ENCODE assay signal across 9 mouse cellular contexts in the genomic region with DNA sequence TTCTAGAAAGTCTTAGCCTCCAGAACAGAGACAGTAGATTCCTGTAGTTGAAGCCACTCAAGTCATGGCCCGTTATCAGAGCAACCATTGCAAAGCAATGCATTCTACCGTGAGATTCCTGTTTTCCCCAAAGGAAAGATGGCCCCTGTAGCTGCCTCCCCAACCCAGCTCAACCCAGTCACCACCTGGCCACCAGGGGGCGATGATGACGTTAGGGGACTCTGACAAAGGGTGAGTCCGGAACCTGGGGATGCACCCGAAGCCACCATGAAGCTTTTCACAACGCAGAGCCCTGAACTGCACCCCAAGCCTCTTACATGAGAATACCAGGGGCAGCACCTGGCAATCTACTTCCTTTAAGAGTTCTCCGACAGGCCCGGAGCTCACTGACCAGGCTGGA.
DNase-seq lines count a peak whose midpoint lies in the region; TF ChIP-seq lines count a peak whose summit lies in the region.
"Had no signal": no experiment of that assay in that cellular context is flagged by ENCODE, and none has a peak within 500 bp of the region (broad histone marks: within the 10 kb centered on the region; RNA-seq: fewer than 3 reads in every experiment).

No protein-coding gene starts in this region.

- H3K27ac ChIP-seq in embryonic fibroblast, embryonic 13.5 days (ENCODE audit: insufficient read depth, low read length): no peak overlapping the region

- peak; percentile 5 for DNase-seq in cerebellum, adult 9-10 months
- DNase-seq in cerebellum, adult 9-11 months: no peak
- DNase-seq in ovary, postnatal 14 days (ENCODE audit: low spot score): peak; percentile 15
- no peak for DNase-seq in ovary, adult 18-20 months (ENCODE audit: low spot score)
- peak; percentile 54 for DNase-seq in lung, postnatal 25 days (ENCODE audit: low spot score)
- DNase-seq in thymus, postnatal 36 days: peak; percentile 76 to 81
- no peak for DNase-seq in left cerebral cortex, adult 9 months (ENCODE audit: low spot score in 2 of 2)

- TF ChIP-seq CTCF in embryonic fibroblast, embryonic 13.5 days (IDR thresholded peaks at IDR 0.05; ENCODE audit: borderline replicate concordance, insufficient read depth, low read length): peak; percentile 30; the same call in 1 of the 2 replicates

- no peaks in the 10 kb centered on the region for H3K4me1 ChIP-seq in embryonic fibroblast, embryonic 13.5 days (ENCODE audit: control insufficient read depth, insufficient read depth, low read length)

- TF ChIP-seq POLR2A in embryonic fibroblast, embryonic 13.5 days (IDR thresholded peaks at IDR 0.05; ENCODE audit: low read depth, low read length): no peak

- H3K4me3 ChIP-seq in embryonic fibroblast, embryonic 13.5 days (ENCODE audit: insufficient read depth, low read length): no peak overlapping the region
- H3K4me3 ChIP-seq: myocyte had no signal

Comparison
In these comparisons a context has a peak if more than half of its experiments do, and no peak if none do; other contexts are left out.
1. DNase-seq: peak in cerebellum, adult 9-10 months (single experiment), ovary, postnatal 14 days (single experiment), lung, postnatal 25 days (single experiment) and thymus, postnatal 36 days (2 of 2); none in cerebellum, adult 9-11 months (single experiment), ovary, adult 18-20 months (single experiment) and left cerebral cortex, adult 9 months (0 of 2).